Mouse (Mus musculus) heart, embryonic 14.5 days (tissue): ENCODE data around the gene Rhox6. TPM values are rescaled to one million over a fixed set of nuclear protein-coding genes. Genes with fewer than 3 reads are reported as not detected.

Experiments
- polyA plus RNA-seq: library from polyadenylated mRNA; unstranded; fragments of >200 nt; fragmentation: Nextera tagmentation; extraction: Ambion mirVana; gene quantifications from 2 replicates; pipeline ENCODE4 v1.2.1, GENCODE M21; 2014

Rhox6 gene
- polyA plus RNA-seq, 1 experiment from 2014 or later: not detected

Other genes starting within 250 kb of the Rhox6 start
- gene Rhox3f, start 245.9 kb upstream of the Rhox6 start, polyA plus RNA-seq: not detected in 2 replicates
- gene Rhox4f, start 219.2 kb upstream of the Rhox6 start, polyA plus RNA-seq: not detected in 2 replicates
- gene Rhox3g, start 198.3 kb upstream of the Rhox6 start, polyA plus RNA-seq: not detected in 2 replicates
- gene Rhox2g, start 183.4 kb upstream of the Rhox6 start, polyA plus RNA-seq: not detected in 2 replicates
- gene Rhox4g, start 175.6 kb upstream of the Rhox6 start, polyA plus RNA-seq: not detected in 2 replicates
- gene Rhox3h, start 158.1 kb upstream of the Rhox6 start, polyA plus RNA-seq: not detected in 2 replicates
- not detected in 2 replicates for gene Rhox2h, start 153.6 kb upstream of the Rhox6 start, polyA plus RNA-seq
- 11.8 and 12.1 TPM in 2 replicates for gene Rhox5, start 22.1 kb upstream of the Rhox6 start, polyA plus RNA-seq
- not detected in 2 replicates for gene Rhox7a, start 4.8 kb downstream of the Rhox6 start, polyA plus RNA-seq
- gene Rhox8, start 52.0 kb downstream of the Rhox6 start, polyA plus RNA-seq: not detected in 2 replicates
- not detected in 2 replicates for gene Rhox7b, start 70.3 kb downstream of the Rhox6 start, polyA plus RNA-seq
- gene Rhox9, start 74.9 kb downstream of the Rhox6 start, polyA plus RNA-seq: not detected in 2 replicates
- not detected in 2 replicates for gene Btg1-ps1, start 191.9 kb downstream of the Rhox6 start, polyA plus RNA-seq
- not detected in 2 replicates for gene Btg1-ps2, start 216.2 kb downstream of the Rhox6 start, polyA plus RNA-seq
- gene Rhox10, start 239.6 kb downstream of the Rhox6 start, polyA plus RNA-seq: not detected in 2 replicates